Mouse (Mus musculus) liver, adult 10 weeks (tissue): ENCODE results near the gene Sulf2. TPM values are rescaled to one million over a fixed set of nuclear protein-coding genes. Genes with fewer than 3 reads are reported as not detected.

ENCODE experiments used
- polyA plus RNA-seq: library from polyadenylated mRNA; stranded (reverse); fragments of 350-450 nt; fragmentation: Illumina TruSeq; extraction: RNeasy Lipid Tissue Mini Kit (QIAGEN cat#74804); gene quantifications from one replicate; pipeline ENCODE4 v1.2.3, GENCODE M21; 2014; ENCODE audit warnings: low read depth, low replicate concordance

The Sulf2 gene
- 3.3 TPM for polyA plus RNA-seq

DNA sequence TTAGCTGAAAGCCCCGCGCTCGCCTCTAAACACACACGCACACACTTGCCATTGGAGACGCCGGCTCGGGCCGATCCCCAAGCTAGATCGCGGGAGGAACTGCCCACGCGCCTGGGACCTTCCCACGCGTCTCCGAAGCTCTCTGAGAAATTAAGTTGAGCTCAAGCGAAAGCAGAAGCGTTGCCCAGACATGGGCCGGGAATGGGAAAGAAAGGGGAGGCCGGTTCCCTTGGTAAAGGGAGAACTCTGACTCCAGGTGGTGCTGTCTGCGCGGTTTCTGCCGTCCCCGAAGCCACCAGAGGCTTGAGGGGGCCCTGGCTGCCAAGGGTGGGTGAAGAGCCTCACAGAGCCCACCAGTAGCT, at the start of gene Sulf2:
Gene Sulf2 (minus strand): TSS at position 210 of the 362 bp plus-strand sequence.

Other genes starting within 250 kb of the Sulf2 start
- 6.0 TPM for gene Ncoa3, start 163.0 kb downstream of the Sulf2 start, polyA plus RNA-seq